Mouse (Mus musculus) right cerebral cortex, adult 18-20 months (tissue): Measurements from ENCODE around the gene Klf9.

Experiments used
- DNase-seq: peaks from one replicate; pipeline ENCODE4 v3.0.0; 2022; ENCODE audit warnings: mixed read lengths

The Klf9 gene

DNA sequence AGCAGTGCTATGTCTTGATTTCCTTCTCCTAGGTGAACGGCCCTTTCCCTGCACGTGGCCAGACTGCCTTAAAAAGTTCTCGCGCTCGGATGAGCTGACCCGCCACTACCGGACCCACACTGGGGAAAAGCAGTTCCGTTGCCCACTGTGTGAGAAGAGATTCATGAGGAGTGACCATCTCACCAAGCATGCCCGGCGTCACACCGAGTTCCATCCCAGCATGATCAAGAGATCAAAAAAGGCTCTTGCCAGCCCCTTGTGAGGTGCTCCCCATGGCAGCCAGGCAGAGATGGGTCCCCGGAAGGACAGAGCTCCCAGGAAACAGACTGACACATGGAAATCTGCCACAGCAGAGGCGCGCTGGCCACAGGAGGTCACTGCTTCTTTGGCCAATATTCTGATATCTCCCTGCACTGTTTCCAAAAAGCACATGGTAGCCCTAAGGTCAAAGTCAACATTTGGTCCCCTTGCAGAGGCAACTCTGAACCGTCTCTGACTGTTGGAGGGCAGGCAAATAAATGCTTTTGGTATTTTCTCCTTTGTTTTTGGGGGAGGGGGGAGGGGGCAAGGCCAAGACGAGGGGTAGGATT lies 23.7 kb downstream of the Klf9 start:
- no peak for DNase-seq

GRCm38 (mm10) chr19:23166550-23167284 lies 25.7 kb downstream of the Klf9 start:
- DNase-seq = no peak

GRCm38 (mm10) chr19:23168899-23169658 lies 28.1 kb downstream of the Klf9 start:
- no peak for DNase-seq

DNA sequence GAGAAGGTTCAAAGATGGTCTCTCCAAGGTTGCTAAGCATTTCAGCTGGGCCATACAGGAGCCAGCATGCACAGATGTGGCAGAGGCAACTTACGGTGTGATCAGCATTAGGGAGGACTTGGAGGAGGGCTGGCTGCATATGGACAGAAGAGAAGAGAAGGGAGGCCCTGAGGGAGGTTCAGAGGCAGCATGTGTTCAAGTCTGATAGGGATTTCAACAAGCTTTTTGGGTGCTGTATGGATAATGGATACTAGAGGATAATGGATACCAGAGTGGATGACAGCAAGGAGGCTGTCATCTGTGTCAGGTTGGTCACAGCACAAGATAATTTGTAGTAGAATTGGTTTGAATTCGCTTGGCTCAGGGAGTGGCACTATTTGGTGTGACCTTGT lies 28.6 kb downstream of the Klf9 start:
- no peak for DNase-seq

- no peak for DNase-seq
These were observed 29.4 kb downstream of the Klf9 start for GRCm38 (mm10) chr19:23170476-23170875.

- DNase-seq = no peak
These were observed 30.1 kb downstream of the Klf9 start for GRCm38 (mm10) chr19:23171136-23171535.

- DNase-seq = no peak
These were observed 34.1 kb downstream of the Klf9 start for GRCm38 (mm10) chr19:23175090-23175489.

GRCm38 (mm10) chr19:23175511-23175910 lies 34.5 kb downstream of the Klf9 start:
- no peak for DNase-seq

- peak; percentile 60 for DNase-seq
These were observed 37.5 kb downstream of the Klf9 start for GRCm38 (mm10) chr19:23178533-23178932.

GRCm38 (mm10) chr19:23183493-23183892 lies 42.5 kb downstream of the Klf9 start:
- DNase-seq = no peak

DNA sequence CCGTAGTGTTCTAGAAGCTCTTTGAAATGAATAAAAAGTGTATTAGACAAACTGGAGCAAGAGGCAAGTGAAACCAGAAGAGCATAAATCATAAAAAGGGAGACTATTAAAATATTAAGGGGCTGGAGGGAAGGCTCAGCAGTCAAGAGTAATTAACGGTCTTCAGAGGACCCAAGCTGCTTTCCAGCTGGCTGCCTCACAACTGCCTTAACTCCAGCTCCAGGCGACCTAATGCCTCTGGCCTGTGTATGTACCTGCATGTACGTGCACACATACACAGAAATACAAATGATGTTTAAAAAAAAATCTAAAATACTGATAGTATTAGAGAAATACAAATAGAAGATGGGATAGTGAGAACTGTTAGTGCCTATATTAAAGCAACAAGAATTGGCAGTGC lies 43.0 kb downstream of the Klf9 start:
- DNase-seq = no peak

GRCm38 (mm10) chr19:23187732-23188131 lies 46.7 kb downstream of the Klf9 start:
- DNase-seq = peak; percentile 48

- no peak for DNase-seq
These were observed 48.0 kb downstream of the Klf9 start for GRCm38 (mm10) chr19:23188986-23189385.

DNA sequence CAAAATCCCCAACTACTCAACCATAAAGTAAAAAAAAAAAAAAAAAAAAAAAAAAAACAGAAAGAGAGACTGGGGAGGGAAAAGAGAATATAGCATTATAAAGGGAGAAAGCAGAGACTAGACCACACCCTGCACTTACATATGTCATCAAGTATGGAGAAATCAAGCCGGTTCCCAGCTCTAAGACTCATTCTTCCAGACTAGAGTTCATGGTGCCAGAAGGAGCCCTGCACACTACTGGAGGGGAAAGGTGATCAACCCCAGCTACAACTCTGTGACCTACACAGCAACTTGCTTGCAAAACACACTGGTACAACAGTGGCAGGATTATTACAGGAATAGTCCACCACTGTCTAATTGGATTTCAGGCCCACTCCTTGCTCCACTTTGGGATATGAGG lies 48.7 kb downstream of the Klf9 start:
- no peak for DNase-seq

DNA sequence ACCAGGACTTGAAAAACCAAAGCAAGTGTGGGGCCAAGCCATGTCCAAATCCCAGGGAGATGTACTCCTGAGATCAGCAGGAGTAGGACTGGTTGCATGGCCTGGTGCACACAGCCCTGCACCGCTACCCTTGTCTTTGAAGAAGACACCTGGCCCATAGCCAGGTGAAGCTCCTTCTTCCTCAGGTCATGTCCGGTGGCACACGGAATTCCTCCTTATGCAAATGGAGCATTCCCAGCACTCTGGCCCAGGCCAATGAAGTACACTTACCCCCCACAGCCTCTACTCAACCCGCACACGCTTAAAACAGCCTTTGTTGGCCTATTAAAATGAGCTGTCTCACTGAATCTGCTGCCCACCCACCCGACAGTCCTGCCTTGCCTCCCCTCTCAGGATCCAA lies 50.5 kb downstream of the Klf9 start:
- DNase-seq = no peak

DNA sequence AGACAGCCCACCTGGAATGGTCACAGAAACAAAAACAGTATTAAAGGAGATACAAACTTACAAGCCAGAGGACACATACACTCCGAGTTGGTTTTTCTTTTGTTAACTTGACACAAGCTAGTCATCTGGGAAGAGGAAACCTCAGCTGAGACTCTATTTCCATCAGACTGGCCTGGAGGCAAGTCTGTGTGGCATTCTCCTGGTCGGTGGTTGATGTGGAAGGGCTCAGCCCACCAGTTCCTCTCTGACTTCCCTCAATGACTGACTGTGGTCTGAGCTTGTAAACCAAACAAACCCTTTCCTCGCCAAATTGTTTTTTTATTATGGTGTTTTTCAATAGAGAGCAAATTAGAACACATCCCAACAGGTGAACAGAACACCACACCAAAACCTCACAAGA lies 52.0 kb downstream of the Klf9 start:
- no peak for DNase-seq

DNA sequence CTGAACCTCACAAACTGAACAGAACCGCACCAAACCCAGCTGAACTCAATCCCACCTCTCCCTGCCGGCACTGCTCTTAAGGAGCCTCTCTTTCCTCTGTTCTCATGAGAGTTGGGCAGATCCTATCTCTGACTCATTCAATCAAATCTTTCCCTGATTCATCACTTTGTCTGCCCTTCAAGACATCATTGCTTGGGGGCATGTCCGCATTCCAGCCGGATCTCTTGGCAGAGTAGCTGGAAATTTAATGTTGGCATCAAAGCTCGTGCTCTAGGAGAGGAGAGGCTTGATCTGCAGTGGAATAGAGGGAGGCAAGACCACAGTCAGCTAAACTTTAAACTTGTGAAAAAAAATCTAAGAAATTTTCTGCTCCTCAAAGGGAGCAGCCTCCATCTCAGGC lies 61.1 kb downstream of the Klf9 start:
- no peak for DNase-seq

DNA sequence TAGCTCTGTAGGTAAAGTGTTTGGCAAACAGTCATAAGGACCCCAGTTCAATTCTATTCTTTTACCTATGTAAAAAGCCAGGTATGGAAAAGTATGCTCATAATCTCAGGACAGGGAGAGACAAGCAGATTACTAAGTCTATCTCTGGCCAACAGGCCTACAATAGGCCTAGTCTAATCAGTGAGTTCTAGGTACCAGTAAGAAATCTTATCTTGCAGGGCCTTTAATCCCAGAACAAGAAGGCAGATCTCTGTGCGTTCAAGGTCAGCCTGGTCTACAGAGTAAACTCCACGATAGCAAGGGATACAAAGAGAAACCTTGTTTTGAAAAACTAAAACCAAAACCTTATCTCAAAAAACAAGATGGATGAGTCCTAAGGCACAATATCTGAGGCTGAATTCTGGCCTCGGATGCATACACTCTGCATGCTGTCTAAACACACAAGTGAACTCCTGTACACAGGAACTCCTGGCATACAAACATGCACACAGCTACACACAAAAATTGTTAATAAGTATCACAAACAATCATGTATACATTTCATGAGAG lies 62.6 kb downstream of the Klf9 start:
- no peak for DNase-seq

DNA sequence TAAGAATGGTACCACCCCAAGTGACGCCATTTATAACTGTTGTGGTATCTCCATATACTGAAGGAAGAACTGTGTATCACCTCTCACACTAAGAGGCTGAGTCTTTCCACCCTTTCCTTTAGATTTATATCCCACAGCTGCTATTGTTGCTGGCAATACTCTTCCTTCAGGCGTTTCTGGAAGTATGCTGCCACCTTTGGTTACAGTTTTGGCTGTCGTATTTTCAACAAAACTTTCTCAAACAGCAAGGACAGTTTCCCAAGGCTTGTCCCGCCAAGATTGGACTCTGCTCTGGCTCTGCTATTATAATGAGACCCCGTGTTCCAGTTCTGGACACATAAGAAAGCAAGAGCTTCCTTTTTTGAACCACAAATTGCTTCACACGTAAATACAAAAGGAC lies 70.3 kb downstream of the Klf9 start:
- no peak for DNase-seq

DNA sequence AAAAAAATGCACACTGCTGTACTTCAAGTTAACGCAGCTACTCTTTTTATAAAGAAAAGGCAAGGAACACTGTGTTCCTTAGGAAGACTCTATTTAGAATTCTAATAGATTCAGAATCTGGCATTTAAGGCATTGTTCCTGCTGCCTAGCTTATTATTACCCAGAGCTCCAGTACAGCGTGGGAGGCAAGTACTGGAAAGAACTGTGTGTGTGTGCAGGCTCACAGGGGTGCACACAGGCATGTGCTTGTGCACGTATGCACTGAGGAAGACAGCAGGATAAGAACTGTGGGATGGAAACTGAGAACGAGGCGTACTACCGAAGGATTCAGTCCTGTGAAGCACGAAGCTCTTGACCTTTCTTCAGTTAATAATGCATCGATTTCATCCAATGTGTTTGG lies 73.3 kb downstream of the Klf9 start:
- DNase-seq = peak; percentile 87
